Comparison of ENCODE assay signal across 9 mouse cellular contexts in genomic region chr8:36346682-36347324, GRCm38 (mm10).
A peak's percentile ranks its signal among the peaks of the same experiment; 100 is the strongest.
DNase-seq lines count a peak whose midpoint lies in the region; ATAC-seq and TF ChIP-seq lines count a peak whose summit lies in the region.
"Had no signal": no experiment of that assay in that cellular context is flagged by ENCODE, and none has a peak within 500 bp of the region (broad histone marks: within the 10 kb centered on the region; RNA-seq: fewer than 3 reads in every experiment).

No protein-coding gene starts in this region.

- no peak overlapping the region for H3K4me3 ChIP-seq in G1E (ENCODE audit: low read depth, low read length)
- H3K4me3 ChIP-seq in forebrain, embryonic 16.5 days (replicated peaks; ENCODE audit: low read length) = no peak overlapping the region
- H3K4me3 ChIP-seq in hindbrain, embryonic 13.5 days = no peak overlapping the region

- H3K4me2 ChIP-seq in forebrain, embryonic 16.5 days (ENCODE audit: low read length) = no peak overlapping the region
- H3K4me2 ChIP-seq in hindbrain, embryonic 13.5 days = no peak overlapping the region

- H3K27me3 ChIP-seq in G1E (ENCODE audit: insufficient read depth, low read length) = peaks cover 14% of the 10 kb centered on the region; the same call in 1 of the 2 replicates
- H3K27me3 ChIP-seq in forebrain, embryonic 16.5 days (replicated peaks; ENCODE audit: control insufficient read depth, insufficient read depth, low read length) = no peaks in the 10 kb centered on the region
- H3K27me3 ChIP-seq in hindbrain, embryonic 13.5 days = no peaks in the 10 kb centered on the region

- H3K4me1 ChIP-seq in G1E (ENCODE audit: insufficient read depth, low read depth, low read length) = peaks cover 50% of the 10 kb centered on the region
- H3K4me1 ChIP-seq in forebrain, embryonic 16.5 days (replicated peaks; ENCODE audit: control insufficient read depth, insufficient read depth, low read length) = no peaks in the 10 kb centered on the region
- 0 out of 2 replicates have a peak, but pooled peaks cover 6% of the 10 kb centered on the region for H3K4me1 ChIP-seq in hindbrain, embryonic 13.5 days (replicated peaks)

- no peaks in the 10 kb centered on the region for H3K36me3 ChIP-seq in G1E (replicated peaks)
- H3K36me3 ChIP-seq in forebrain, embryonic 16.5 days (ENCODE audit: control insufficient read depth, insufficient read depth) = no peaks in the 10 kb centered on the region
- H3K36me3 ChIP-seq in hindbrain, embryonic 13.5 days = no peaks in the 10 kb centered on the region

- no peaks in the 10 kb centered on the region for H3K9me3 ChIP-seq in G1E (replicated peaks)
- H3K9me3 ChIP-seq in forebrain, embryonic 16.5 days (ENCODE audit: control insufficient read depth, low read length) = no peaks in the 10 kb centered on the region
- H3K9me3 ChIP-seq in hindbrain, embryonic 13.5 days = no peaks in the 10 kb centered on the region

- H3K9ac ChIP-seq in forebrain, embryonic 16.5 days (replicated peaks; ENCODE audit: low read depth, low read length) = no peak overlapping the region
- no peak overlapping the region for H3K9ac ChIP-seq in hindbrain, embryonic 13.5 days

- peak; percentile 89 for TF ChIP-seq CTCF in G1E (IDR thresholded peaks at IDR 0.05; ENCODE audit: low read depth, low read length)

- WGBS in forebrain, embryonic 16.5 days = 50% methylated on average over 7 of the region's 7 CpGs
- 50% methylated on average over 7 of the region's 7 CpGs for WGBS in hindbrain, embryonic 13.5 days

- peak; percentile 80 for ATAC-seq in G1E (ENCODE audit: extremely low read depth, insufficient number of reproducible peaks, low FRiP score, poor library complexity, severe bottlenecking)
- ATAC-seq in forebrain, embryonic 16.5 days = peak; percentile 70
- peak; percentile 71; the same call in 1 of the 2 replicates for ATAC-seq in hindbrain, embryonic 13.5 days (ENCODE audit: low FRiP score)
- ATAC-seq in megakaryocyte, adult 5-6 weeks (ENCODE audit: poor library complexity, severe bottlenecking) = peak; percentile 100

- H3K27ac ChIP-seq in forebrain, embryonic 16.5 days (ENCODE audit: low read length) = no peak overlapping the region
- H3K27ac ChIP-seq in hindbrain, embryonic 13.5 days = no peak overlapping the region
- H3K27ac ChIP-seq: macrophage had no signal

- peak; percentile 42 for DNase-seq in G1E (ENCODE audit: low spot score)
- peak; percentile 64 for DNase-seq in c-Kit-positive CD71-positive TER-119-positive erythroid progenitor cells, embryonic 14.5 days (ENCODE audit: low spot score)
- DNase-seq in layer of hippocampus, postnatal 36 days = peak; percentile 75 to 81
- DNase-seq in right cerebral cortex, adult 2 months (ENCODE audit: low spot score in 2 of 2) = peak; percentile 89
- DNase-seq in urinary bladder, postnatal 10 days (ENCODE audit: low spot score) = peak; percentile 50
